Mouse (Mus musculus): ENCODE results near the gene Nppb.

Gene Nppb

DNA sequence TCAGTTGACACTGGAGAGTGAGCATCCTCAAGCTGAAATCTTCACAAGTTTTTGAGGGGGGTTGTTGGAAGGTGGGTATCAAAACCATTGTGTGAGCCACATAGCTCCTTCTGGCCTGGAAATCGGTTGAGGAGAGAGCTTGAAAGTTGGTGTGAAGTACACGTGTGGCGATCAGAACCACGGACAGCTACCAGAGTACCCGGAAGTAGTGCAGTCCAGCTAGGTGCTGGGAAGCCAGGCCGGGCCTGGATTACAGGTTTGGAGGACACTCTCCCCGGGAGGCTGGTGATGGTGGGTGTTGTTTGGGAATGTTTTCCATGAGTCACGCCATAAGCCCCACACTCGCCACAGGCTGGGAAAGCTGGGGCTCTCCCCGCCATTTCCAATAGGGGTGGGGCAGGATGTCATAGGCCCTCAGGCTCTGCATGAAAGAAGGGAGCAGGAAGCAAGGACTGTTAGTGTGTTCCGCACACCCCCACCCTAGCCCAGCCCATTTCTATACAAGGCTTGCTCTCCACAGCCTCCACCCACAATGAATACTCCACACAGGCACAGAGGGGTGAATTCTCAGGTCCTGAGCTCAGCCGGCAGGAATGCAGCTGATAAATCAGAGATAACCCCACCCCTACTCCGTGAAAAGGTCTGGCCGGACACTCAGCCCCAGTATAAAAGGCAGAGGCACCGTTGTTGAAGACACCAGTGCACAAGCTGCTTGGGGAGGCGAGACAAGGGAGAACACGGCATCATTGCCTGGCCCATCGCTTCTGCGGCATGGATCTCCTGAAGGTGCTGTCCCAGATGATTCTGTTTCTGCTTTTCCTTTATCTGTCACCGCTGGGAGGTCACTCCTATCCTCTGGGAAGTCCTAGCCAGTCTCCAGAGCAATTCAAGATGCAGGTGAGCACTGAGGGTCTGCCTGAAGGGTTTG lies at the start of gene Nppb:
Gene Nppb, plus strand, starts transcription at position 584 of the 928 bp plus-strand sequence.
- peak; percentile 75 for DNase-seq (ENCODE audit: low spot score)

DNA sequence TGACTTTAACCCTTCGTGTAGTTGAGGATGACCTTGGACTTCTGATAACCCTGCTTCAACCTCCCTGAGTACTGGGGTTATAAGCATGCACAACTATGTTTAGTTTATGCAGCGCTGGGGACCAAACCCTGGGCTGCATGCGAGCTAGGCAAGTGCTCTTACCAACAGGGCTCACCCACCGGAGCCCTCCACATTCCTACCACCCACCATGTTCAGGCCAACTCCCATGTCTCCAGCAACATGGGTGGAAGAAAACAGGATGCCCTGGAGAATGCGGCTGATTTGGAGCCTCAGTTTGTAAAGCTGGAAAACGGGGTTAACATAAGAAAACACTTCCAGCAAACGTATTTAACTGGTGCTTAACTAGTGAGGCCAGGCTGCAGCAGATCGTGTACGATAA lies 49.7 kb upstream of the Nppb start:
- DNase-seq (ENCODE audit: low spot score) = peak; percentile 31

DNA sequence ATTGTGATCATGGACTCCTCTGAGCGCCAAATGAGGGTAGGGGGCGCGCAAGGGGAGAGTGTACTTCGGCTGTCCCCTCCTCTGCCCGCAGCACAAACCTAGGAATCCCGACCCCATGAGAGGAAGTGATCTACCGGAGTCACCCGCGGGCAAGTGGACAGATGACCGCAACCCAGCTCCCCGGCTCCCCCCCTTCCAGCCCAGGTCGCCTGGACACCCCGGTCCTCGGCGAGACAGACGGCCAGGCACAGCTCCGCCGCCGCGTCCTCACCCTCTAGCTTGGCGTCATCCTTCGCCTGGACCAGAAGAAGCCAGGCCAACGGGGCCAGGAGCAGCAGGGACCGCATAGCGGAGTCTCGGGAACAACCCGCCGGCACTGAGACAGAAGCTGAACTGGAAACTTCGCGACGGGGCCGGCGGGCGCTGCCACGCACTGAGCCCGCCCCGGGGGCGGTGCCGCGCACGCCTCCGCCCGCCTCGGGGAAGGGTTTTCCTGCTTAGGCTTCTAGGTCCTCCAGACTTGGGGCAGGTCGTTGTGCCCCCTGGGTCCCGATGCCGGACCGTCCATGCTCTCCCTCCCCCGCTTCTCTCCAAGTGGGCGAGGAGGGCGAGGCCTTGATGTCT lies 49.1 kb upstream of the Nppb start, which contains the start of gene Plod1:
Gene Plod1, minus strand, starts transcription at position 437 of the 624 bp plus-strand sequence.
- peak; percentile 79 for DNase-seq (ENCODE audit: low spot score)

DNA sequence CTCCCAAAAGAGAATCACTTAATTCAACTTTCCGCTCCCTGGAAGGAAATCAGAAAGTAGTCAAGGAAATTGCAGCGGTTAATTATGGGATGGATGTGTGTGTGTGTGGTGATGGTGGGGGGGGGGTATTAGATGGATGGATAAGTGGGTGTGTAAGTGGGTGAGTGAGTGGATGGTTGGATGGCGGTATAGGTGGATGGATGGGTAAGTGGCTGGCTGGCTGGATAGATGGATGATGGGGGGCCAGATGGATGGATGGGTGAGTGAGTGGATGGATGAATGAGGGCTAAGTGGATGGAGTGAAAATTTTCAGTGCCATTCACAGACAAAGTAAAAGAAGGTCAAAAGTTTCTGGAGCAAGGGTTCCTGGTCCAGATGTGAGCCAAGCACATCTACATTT lies 48.6 kb upstream of the Nppb start:
- DNase-seq (ENCODE audit: low spot score) = no peak

DNA sequence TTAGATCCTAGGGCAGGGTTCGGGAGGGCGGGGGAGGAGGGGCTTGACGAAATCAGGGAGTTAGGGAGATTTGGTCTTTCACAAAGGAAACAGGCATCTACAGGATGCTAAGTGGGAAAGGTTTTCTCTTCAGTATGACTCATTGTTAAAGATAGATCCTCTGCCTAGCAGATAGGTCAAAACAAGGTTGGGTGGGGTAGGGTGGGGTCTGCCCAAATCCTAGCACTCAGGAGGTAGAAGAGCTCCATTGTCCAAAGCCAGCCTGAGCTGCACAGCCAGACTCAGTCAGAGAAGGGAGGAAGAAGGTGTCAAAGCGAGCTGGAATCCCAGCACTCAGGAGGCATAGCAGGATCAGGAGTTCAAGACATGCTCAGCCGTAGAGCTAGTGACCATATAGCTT lies 48.1 kb upstream of the Nppb start:
- no peak for DNase-seq (ENCODE audit: low spot score)

DNA sequence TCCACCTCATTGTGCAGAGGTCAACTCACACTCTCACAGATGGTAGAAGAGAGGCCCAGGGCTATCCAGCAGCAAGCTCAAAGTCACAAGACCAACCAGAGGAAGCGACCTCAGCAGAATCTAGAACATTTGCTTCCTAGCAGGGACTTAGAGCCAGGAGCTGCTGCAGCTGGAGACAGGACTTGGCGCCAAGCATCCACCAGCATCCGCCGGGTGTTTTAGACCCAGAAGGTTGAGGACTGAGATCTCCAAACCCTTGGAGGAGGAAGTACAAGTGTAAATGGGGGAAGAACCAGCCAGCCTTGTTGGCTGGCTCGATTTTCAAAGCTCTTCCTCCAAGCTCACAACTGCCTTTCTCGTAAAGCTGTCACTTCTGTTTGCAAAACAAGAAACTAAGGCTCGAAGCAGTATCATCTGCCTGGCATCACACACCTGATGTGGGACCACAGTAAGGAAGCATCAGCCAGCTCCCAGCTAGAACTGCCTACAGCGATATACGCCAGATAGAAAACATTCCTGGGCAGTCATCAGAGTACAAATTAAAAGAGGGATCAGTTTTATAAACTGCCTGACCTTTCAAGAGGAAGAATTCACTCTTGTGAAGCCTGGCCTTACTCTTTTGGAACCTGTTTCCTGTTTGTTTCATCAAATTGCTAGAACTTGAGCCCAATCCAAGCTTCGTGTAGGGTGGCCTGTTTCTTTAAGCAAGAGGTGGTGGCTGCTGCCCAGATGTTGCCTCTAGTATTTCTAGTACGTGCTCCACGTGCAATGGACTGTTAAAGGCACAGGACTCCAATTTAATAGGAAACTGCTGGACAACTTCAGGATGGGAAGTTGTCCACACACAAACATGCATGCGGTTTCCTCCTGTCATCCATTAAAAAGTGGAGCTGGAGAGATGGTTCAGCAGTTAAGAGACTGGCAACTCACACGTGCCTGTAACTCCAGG lies 47.2 kb upstream of the Nppb start:
- DNase-seq (ENCODE audit: low spot score) = no peak

DNA sequence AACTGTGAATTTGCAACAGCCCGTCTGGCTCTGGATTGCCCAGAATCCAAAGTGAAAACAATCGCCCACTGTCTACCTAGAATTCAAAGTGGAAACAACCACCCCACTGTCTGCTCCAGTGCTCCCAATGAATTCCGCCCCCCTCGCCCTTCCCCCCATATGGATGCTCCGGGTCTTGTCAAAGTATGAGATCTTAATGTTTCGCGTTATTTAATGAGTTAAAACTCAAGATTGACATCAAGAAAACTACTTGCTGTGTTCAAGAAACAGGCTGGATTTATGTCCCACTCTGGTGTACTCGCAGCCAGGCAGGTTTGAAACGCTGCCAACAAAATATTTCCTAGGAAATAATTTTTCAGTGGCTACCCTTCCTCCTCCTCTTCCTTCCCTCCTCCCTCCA lies 45.5 kb upstream of the Nppb start:
- DNase-seq (ENCODE audit: low spot score) = peak; percentile 44

DNA sequence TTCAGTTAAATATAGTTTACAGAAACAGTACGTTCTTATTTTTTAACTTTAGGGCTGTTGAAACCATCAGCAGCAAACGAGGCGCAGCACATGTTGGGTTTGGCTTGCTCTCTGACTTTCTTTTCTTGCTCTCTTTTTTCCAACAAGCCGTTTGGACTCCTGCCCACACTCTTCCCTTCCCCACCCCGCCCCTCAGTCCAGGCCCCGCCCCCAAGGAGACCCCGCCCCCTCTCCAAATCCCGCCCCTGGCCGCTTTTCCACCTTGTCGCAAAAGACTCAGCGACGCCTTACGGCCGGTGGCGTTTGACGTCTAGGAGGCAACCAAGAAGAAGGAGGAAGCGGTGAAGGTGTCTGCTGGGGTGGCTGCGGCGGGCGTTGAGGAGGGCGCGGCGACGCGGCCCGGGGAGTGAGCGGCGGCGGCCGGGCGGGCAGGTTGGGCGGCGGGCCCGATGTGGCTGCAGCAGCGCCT lies 45.0 kb upstream of the Nppb start, which contains the start of gene 2510039O18Rik:
Gene 2510039O18Rik, plus strand, starts transcription at position 320 of the 469 bp plus-strand sequence.
- DNase-seq (ENCODE audit: low spot score) = peak; percentile 93

DNA sequence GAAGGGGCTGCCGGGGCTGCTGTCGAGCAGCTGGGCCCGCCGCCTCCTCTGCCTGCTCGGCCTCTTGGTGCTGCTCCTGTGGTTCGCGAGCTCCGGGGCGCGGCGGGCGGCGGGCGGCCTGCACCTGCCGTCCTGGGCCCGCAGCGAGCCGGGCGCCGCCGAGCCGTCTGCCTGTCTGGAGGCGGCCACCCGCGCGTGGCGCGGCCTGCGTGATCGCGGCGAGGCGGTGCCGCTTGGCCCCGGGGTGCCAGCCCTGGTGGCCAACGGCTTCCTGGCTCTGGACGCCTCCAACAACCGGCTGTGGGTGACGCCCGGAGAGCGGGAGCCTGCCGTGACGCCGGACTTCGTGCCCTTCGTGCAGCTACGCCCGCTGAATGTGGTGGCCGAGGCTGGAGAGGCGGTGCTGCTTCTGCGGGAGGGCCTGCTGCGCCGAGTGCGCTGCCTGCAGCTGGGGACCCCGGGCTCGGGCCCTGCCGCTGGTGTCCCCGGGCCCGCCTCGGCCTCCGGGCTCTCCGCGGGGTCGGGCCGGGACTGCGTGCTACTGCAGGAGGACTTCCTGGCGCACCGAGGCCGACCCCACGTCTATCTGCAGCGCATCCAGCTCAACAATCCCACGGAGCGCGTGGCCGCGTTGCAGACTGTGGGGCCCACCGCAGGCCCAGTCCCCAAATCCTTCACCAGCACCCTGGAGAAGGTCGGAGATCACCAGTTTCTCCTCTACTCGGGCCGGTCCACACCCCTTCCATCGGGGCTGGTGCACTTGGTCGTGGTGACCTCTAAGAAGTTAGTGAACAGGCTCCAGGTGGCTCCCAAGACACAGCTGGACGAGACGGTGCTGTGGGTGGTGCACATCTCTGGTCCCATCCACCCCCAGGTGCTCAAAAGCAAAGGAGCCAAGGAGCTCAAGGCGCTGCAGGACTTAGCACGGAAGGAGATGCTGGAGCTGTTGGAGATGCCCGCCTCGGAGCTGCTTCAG lies 44.3 kb upstream of the Nppb start:
- DNase-seq (ENCODE audit: low spot score) = no peak

DNA sequence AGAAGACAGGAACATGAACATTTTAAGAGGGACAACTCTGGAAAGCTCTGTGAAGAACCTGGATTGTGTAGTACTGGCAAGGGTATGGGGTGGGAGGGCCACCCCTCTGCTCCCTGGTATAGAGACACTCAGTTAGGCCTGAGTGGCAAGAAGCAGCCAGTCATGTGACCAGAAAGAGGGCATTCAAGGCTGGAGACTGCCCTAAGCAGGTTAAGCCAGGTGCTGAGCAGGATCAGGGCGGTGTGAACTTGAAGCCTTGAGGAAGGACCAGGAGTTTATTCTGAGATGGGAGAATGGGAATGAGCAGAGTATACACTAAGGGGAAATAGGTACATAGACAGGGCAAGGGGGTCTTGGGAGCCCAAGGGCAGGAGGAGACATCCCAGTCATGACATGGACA lies 42.6 kb upstream of the Nppb start:
- DNase-seq (ENCODE audit: low spot score) = no peak

DNA sequence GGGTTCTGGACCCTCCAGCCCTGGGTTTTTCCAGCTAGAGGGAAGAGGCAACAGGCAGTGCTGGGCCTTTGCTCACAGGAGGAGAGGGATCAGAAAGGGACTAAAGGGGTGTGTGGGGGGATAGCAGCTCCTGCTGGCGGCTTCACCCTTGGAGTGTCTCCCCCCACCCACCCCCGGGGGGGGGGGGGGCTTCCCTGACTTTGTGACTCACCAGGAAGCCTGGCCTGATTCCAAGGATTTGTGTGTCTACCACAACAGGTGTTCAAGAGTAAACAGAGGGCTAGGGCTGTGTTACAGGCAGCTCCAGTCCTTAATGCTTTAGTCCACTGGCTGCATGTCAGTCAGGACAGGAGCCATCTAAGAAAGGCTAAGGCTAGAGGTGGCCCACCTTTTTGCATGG lies 38.1 kb upstream of the Nppb start:
- DNase-seq (ENCODE audit: low spot score) = no peak

DNA sequence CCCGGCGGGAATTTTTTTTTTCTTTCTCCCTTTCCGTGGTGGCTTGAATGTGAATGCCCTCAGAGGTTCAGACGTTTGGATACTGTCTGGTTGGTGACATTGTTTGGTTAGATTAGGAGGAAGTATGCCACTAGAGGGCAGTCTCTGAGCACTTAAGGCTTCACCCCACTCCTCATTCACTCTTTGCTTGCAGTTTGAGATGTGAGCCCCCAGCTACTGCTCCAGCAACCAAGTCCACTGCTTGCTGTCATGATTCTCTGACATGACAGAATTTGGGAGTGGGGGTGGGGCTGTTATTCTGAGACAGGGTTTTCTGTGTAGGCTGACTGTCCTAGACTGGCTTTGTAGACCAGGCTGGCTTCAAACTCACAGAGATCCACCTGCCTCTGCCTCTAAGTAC lies 32.0 kb upstream of the Nppb start:
- peak; percentile 80 for DNase-seq (ENCODE audit: low spot score)

DNA sequence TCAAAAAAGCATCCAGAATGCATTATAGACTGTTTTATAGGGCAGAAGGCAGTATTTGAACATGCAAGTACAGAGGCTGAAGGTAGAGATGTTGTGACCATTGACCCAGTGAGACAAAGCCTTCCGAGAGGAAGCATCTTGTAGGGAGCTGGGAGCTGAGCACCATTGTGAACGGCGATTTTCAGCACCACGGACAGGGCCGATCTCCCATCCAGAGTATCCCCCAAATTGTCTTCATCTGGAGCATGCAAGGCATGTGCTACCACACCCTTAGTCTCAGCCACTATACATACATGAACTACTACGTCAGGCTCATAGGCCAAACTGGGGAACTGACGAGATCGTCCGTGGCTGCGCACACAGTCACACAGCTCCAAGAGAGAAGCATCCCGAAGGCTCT lies 28.4 kb upstream of the Nppb start:
- DNase-seq (ENCODE audit: low spot score) = peak; percentile 75

DNA sequence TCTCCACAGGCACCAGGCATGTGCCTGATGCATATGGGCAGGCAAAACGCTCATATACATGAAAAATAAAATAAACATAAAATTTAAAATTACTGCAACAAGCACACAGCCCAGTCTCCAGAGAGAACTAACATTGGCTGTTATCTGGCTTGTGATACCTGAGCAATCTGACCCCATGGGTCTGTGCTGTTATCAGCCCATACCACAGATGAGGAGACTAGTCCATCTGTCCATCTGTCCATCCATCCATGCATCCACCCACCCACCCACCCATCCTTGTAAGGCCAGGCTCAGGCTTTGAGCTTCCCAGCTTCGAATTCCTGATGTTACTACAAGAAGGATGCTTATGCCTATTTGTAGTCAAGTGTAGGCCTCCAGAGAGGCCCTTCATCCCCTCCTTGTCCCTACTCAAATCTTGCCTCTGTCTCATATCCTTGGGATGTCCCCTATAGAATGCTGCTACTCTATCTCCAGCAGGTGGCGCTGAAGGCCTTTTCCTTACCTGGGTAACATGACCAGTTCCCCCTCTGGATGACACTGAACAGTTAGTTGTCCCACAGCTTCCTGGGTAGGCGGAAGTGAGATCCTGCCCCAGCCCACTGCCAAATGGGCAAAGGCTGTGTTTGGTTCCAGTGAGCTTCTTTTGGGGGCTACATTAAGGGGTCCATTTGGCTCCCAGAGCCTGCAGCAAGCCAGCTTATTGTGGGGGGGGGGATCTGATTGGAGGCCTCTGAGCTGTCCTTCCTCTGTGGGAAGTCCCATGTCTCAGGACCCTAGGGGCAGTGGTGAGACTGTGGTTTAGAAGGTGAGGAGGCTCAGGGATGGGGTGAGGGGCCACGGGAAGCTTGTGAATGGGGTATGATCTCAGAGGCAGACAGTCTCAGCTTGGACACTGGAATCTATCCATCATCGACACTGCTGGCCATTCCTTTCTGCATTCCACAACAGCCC lies 25.4 kb upstream of the Nppb start:
- DNase-seq (ENCODE audit: low spot score) = peak; percentile 92

DNA sequence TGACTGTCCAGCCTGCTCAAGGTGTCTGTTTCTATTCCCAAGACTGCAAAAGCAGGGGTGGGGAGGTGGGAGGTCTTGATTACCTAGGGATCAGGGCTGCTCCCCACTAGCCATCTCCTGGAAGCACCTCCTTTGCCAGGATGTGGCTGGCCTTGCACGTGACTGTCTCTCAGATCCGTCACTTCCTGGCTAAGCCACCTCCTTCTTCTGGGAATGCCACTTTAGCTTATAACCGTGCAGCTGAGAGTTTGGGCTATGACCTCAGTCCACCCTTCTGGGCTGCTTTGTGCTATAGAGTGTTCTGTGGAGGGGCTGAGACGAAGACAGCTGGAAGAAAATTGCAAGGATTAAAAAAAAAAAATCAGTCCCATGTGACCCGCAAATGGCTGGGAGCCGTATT lies 22.8 kb upstream of the Nppb start:
- no peak for DNase-seq (ENCODE audit: low spot score)

DNA sequence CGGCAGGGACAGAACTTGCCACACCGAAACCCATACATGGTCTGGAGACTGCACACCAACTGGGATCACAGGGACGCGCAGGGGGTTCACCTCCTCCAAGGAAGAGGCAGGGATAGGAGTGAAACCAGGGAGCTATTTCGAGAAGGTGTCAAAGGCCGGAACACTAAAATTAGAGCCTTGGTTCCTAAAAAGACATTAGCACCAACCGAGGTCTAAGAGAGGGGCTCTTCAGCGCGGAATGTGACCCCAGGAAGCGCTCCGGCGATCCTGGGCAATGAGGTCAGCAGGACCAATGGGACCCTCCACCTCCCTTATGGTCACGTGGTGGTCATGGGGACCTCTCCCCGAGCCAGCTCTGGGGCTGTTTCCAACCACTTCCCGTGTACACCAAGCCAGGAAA lies 22.0 kb upstream of the Nppb start:
- DNase-seq (ENCODE audit: low spot score) = no peak

DNA sequence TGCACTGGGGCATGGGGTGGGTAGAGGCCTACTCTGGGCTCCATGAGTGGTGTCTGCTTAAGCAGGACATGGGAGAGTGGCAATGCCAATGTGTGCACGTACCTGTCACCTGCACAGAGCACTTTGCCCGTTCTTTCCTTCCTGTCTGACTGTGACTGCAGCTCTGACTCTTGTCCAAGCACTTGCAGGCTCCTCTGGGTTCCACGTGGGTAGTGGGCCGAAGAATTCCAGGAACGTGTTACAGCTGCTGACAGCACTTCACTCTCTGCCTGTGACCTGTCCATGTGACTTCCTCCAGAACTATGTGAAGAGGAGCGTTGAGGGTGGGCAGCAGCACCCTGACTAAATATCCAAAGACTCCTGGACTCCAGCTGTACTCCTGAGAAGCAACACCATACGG lies 19.9 kb upstream of the Nppb start:
- no peak for DNase-seq (ENCODE audit: low spot score)

DNA sequence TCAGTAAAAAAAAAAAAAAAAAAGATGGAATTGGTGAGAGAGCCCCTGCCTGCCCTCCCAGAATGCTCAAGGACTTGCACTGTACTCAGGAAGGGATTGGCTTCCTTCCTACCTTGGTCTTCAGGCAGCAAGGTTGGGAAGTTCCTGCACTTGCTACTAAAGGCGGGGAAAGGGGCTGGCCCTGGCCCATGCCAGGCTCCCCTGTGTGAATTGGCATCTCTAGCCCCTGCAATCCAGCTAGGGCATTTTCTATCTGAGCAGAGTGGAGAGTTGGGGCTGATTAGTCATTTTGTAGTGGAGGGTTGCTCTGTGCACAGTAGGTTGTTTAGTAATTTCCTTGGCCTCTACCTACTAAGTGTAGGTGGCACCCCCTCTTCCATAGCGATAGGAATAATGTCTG lies 16.8 kb upstream of the Nppb start:
- DNase-seq (ENCODE audit: low spot score) = no peak

DNA sequence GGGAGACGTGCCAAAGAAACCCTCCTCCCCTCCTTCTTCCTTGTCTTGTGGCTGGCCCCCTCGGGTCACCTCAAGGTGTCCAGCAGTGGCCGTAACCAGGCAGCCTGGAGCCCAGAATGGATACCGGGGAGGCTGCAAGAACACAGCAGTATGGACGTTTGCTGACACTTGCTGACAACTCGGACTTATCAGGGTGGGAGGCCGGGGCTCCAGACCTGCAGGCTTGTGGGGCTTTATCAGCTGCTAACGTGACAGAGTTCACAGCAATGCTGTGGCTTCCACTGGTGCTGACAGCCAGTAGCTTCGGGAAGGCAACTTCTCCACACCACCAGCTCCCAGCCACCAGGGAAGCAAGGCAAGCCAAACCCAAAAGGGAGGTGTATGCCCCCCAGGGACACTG lies 16.3 kb upstream of the Nppb start:
- DNase-seq (ENCODE audit: low spot score) = no peak

DNA sequence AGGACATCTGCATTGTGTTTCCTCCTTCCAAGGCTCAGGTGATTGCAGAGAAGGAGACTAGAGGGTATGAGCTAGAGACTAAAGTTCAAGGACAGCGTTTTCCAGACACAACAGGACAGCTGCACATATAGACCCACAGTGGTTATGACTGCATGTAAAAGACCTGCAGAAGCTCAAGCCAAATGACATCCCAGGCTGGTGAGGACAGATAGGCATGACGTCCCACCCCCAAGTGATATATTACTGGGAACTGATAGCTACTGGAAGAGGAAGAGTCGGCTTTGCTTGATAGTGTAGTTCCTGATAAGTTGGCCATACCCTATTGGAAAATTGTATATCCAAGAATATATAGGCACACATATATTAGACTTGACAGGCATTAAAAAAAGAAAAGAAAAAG lies 9.4 kb upstream of the Nppb start:
- no peak for DNase-seq (ENCODE audit: low spot score)
